Mouse (Mus musculus) testis, adult 2 months (tissue): Measurements from ENCODE around the gene Herc1. TPM values are rescaled to one million over a fixed set of nuclear protein-coding genes. Genes with fewer than 3 reads are reported as not detected.

Source experiments
- H3K27ac ChIP-seq: fragments of 200-500 bp; 2 replicates; pipeline ENCODE4 v1.5.1; 2012; ENCODE audit warnings: low read depth, low read length; ENCODE audit not compliant: control insufficient read depth, insufficient read depth
- H3K27me3 ChIP-seq: fragments of 200-500 bp; 2 replicates; pipeline ENCODE4 v1.6.1; 2012; ENCODE audit warnings: mild to moderate bottlenecking, low read length, moderate library complexity; ENCODE audit not compliant: control insufficient read depth, insufficient read depth
- H3K36me3 ChIP-seq: fragments of 200-500 bp; 2 replicates; pipeline ENCODE4 v1.6.1; 2012; ENCODE audit warnings: mild to moderate bottlenecking, low read length; ENCODE audit not compliant: control insufficient read depth, insufficient read depth
- H3K4me1 ChIP-seq: fragments of 200-500 bp; 2 replicates; pipeline ENCODE4 v1.6.1; 2012; ENCODE audit warnings: low read length; ENCODE audit not compliant: control insufficient read depth, insufficient read depth
- H3K4me3 ChIP-seq: fragments of 200-500 bp; 2 replicates; pipeline ENCODE4 v1.5.1; 2012; ENCODE audit warnings: low read depth, mild to moderate bottlenecking, low read length, moderate library complexity, mixed read lengths; ENCODE audit not compliant: control insufficient read depth
- CTCF ChIP-seq: fragments of 200-500 bp; IDR thresholded peaks from 2 replicates; pipeline ENCODE4 v1.5.1; 2012; ENCODE audit warnings: low read depth, mild to moderate bottlenecking, inconsistent platforms, low read length, moderate library complexity; ENCODE audit not compliant: control insufficient read depth, insufficient read depth, insufficient replicate concordance
- POLR2A ChIP-seq: fragments of 200-500 bp; IDR thresholded peaks from 2 replicates; pipeline ENCODE4 v1.6.1; 2012; ENCODE audit warnings: low read depth, mild to moderate bottlenecking, inconsistent platforms, low read length, moderate library complexity; ENCODE audit not compliant: control insufficient read depth
- polyA plus RNA-seq: library from polyadenylated mRNA; depleted of rRNA; stranded (reverse); fragments of >200 nt; gene quantifications from 2 replicates; pipeline ENCODE4 v1.2.3, GENCODE M21; 2012

Gene Herc1
- polyA plus RNA-seq, 1 experiment, result 19.5 TPM

- no peaks in the 10 kb centered on the region for H3K27me3 ChIP-seq
- H3K36me3 ChIP-seq, result no peaks in the 10 kb centered on the region; the same call in 1 of the 2 replicates
- no peaks in the 10 kb centered on the region for H3K4me1 ChIP-seq
- no peak overlapping the region for H3K27ac ChIP-seq
- no peak overlapping the region for H3K4me3 ChIP-seq
- no peak for TF ChIP-seq CTCF
- no peak for TF ChIP-seq POLR2A
These were observed 98.0 kb downstream of the Herc1 start for GRCm38 (mm10) chr9:66448253-66448652.

GRCm38 (mm10) chr9:66465087-66465486 is 114.8 kb downstream of the Herc1 start:
- Histone ChIP-seq H3K4me1 (no peaks in the 10 kb centered on the region), H3K36me3 (peaks cover 3% of the 10 kb centered on the region), H3K27me3 (no peaks in the 10 kb centered on the region), H3K27ac (no peak overlapping the region), H3K4me3 (no peak overlapping the region)
- no peak for TF ChIP-seq POLR2A
- TF ChIP-seq CTCF, result no peak

GRCm38 (mm10) chr9:66477785-66478184 is 127.5 kb downstream of the Herc1 start:
- TF ChIP-seq CTCF, result no peak
- TF ChIP-seq POLR2A, result no peak
- Histone ChIP-seq H3K36me3 (peaks cover 6% of the 10 kb centered on the region), H3K4me1 (no peaks in the 10 kb centered on the region), H3K27ac (no peak overlapping the region), H3K27me3 (no peaks in the 10 kb centered on the region), H3K4me3 (no peak overlapping the region)

- Histone ChIP-seq H3K4me1 (no peaks in the 10 kb centered on the region), H3K4me3 (no peak overlapping the region), H3K27me3 (no peaks in the 10 kb centered on the region), H3K36me3 (peaks cover 3% of the 10 kb centered on the region; the same call in 1 of the 2 replicates), H3K27ac (no peak overlapping the region)
- TF ChIP-seq CTCF (no peak), POLR2A (no peak)
These were observed 133.2 kb downstream of the Herc1 start for GRCm38 (mm10) chr9:66483429-66483828.

GRCm38 (mm10) chr9:66488786-66489185 is 138.5 kb downstream of the Herc1 start:
- Histone ChIP-seq H3K36me3 (peaks cover 1% of the 10 kb centered on the region; the same call in 1 of the 2 replicates), H3K27ac (no peak overlapping the region), H3K27me3 (no peaks in the 10 kb centered on the region), H3K4me3 (no peak overlapping the region), H3K4me1 (no peaks in the 10 kb centered on the region)
- no peak for TF ChIP-seq CTCF
- no peak for TF ChIP-seq POLR2A

GRCm38 (mm10) chr9:66492361-66492760 is 142.1 kb downstream of the Herc1 start:
- H3K4me1 ChIP-seq, result no peaks in the 10 kb centered on the region
- peaks cover 2% of the 10 kb centered on the region for H3K36me3 ChIP-seq
- H3K4me3 ChIP-seq, result no peak overlapping the region
- H3K27me3 ChIP-seq, result no peaks in the 10 kb centered on the region
- TF ChIP-seq POLR2A (no peak), CTCF (no peak)
- H3K27ac ChIP-seq, result no peak overlapping the region

GRCm38 (mm10) chr9:66493992-66494391 is 143.7 kb downstream of the Herc1 start:
- Histone ChIP-seq H3K27me3 (no peaks in the 10 kb centered on the region), H3K36me3 (peaks cover 2% of the 10 kb centered on the region), H3K4me1 (no peaks in the 10 kb centered on the region), H3K4me3 (no peak overlapping the region), H3K27ac (no peak overlapping the region)
- TF ChIP-seq CTCF (no peak), POLR2A (no peak)

GRCm38 (mm10) chr9:66501248-66501647 is 151.0 kb downstream of the Herc1 start:
- Histone ChIP-seq H3K4me3 (no peak overlapping the region), H3K27ac (no peak overlapping the region), H3K36me3 (peaks cover 2% of the 10 kb centered on the region), H3K4me1 (no peaks in the 10 kb centered on the region; the same call in 1 of the 2 replicates), H3K27me3 (no peaks in the 10 kb centered on the region)
- no peak for TF ChIP-seq POLR2A
- TF ChIP-seq CTCF, result no peak
